Mouse (Mus musculus): ENCODE measurements around the gene Flt1. TPM values are rescaled to one million over a fixed set of nuclear protein-coding genes. Genes with fewer than 3 reads are reported as not detected.

Gene Flt1
- polyA plus RNA-seq (2016; fragmentation: Nextera tagmentation; extraction: Ambion mirVana), result 8.8 and 9.9 TPM in 2 replicates

GRCm38 (mm10) chr5:147725831-147726700, at the start of gene Flt1:
Flt1 (minus strand) TSS chr5:147726011.
- H3K4me1 ChIP-seq, result peaks cover 16% of the 10 kb centered on the region
- WGBS, result under 1% methylated on average over 52 of the region's 82 CpGs
- H3K27ac ChIP-seq, result no peak within 1 kb of the TSS
- peaks cover 90% of the 10 kb centered on the region for H3K27me3 ChIP-seq
- no peaks in the 10 kb centered on the region for H3K9me3 ChIP-seq
- H3K4me2 ChIP-seq, result peak within 1 kb of the TSS; percentile 65
- ATAC-seq (ENCODE audit: low FRiP score), result no peak; the same call in 1 of the 2 replicates
- peak within 1 kb of the TSS; percentile 41 for H3K4me3 ChIP-seq (replicated peaks)
- H3K36me3 ChIP-seq (replicated peaks), result no peaks in the 10 kb centered on the region
- peak within 1 kb of the TSS; percentile 18; the same call in 1 of the 2 replicates for H3K9ac ChIP-seq

- Histone ChIP-seq H3K4me3 (replicated peaks) (no peak overlapping the region), H3K4me2 (no peak overlapping the region), H3K9ac (no peak overlapping the region), H3K27ac (no peak overlapping the region), H3K36me3 (replicated peaks) (no peaks in the 10 kb centered on the region), H3K9me3 (no peaks in the 10 kb centered on the region), H3K4me1 (no peaks in the 10 kb centered on the region), H3K27me3 (no peaks in the 10 kb centered on the region)
- 91% methylated on average over 7 of the region's 7 CpGs for WGBS
- ATAC-seq (ENCODE audit: low FRiP score), result no peak
Observed at GRCm38 (mm10) chr5:147775222-147775621, 49.4 kb upstream of the Flt1 start.

- Histone ChIP-seq H3K4me3 (replicated peaks) (no peak overlapping the region), H3K4me1 (no peaks in the 10 kb centered on the region), H3K4me2 (no peak overlapping the region), H3K27ac (no peak overlapping the region), H3K9ac (no peak overlapping the region), H3K27me3 (no peaks in the 10 kb centered on the region), H3K36me3 (replicated peaks) (no peaks in the 10 kb centered on the region), H3K9me3 (no peaks in the 10 kb centered on the region)
- 85% methylated on average over 6 of the region's 6 CpGs for WGBS
- no peak for ATAC-seq (ENCODE audit: low FRiP score)
Observed at GRCm38 (mm10) chr5:147769918-147770317, 44.1 kb upstream of the Flt1 start.

- Histone ChIP-seq H3K36me3 (replicated peaks) (no peaks in the 10 kb centered on the region), H3K9ac (no peak overlapping the region), H3K4me1 (peaks cover 7% of the 10 kb centered on the region; the same call in 1 of the 2 replicates), H3K4me3 (replicated peaks) (no peak overlapping the region), H3K27ac (no peak overlapping the region), H3K9me3 (no peaks in the 10 kb centered on the region), H3K27me3 (no peaks in the 10 kb centered on the region), H3K4me2 (no peak overlapping the region)
- ATAC-seq (ENCODE audit: low FRiP score), result no peak
- 87% methylated on average over 4 of the region's 4 CpGs for WGBS
Observed at GRCm38 (mm10) chr5:147764061-147764460, 38.2 kb upstream of the Flt1 start.

- WGBS, result 39% methylated on average over 8 of the region's 8 CpGs
- Histone ChIP-seq H3K4me2 (no peak overlapping the region), H3K36me3 (replicated peaks) (no peaks in the 10 kb centered on the region), H3K9me3 (no peaks in the 10 kb centered on the region), H3K27ac (no peak overlapping the region), H3K4me1 (peaks cover 7% of the 10 kb centered on the region; the same call in 1 of the 2 replicates), H3K9ac (no peak overlapping the region), H3K4me3 (replicated peaks) (no peak overlapping the region), H3K27me3 (no peaks in the 10 kb centered on the region)
- no peak for ATAC-seq (ENCODE audit: low FRiP score)
Observed at GRCm38 (mm10) chr5:147761984-147762383, 36.2 kb upstream of the Flt1 start.

- Histone ChIP-seq H3K27ac (no peak overlapping the region), H3K4me1 (peaks cover 7% of the 10 kb centered on the region; the same call in 1 of the 2 replicates), H3K4me2 (no peak overlapping the region), H3K9ac (no peak overlapping the region), H3K27me3 (no peaks in the 10 kb centered on the region), H3K9me3 (no peaks in the 10 kb centered on the region), H3K4me3 (replicated peaks) (no peak overlapping the region), H3K36me3 (replicated peaks) (no peaks in the 10 kb centered on the region)
- no peak for ATAC-seq (ENCODE audit: low FRiP score)
- 8% methylated on average over 9 of the region's 9 CpGs for WGBS
Observed at GRCm38 (mm10) chr5:147761275-147761674, 35.5 kb upstream of the Flt1 start.

- Histone ChIP-seq H3K9me3 (no peaks in the 10 kb centered on the region), H3K4me1 (peaks cover 7% of the 10 kb centered on the region; the same call in 1 of the 2 replicates), H3K27me3 (peaks cover 8% of the 10 kb centered on the region), H3K27ac (no peak overlapping the region), H3K36me3 (replicated peaks) (no peaks in the 10 kb centered on the region), H3K4me2 (no peak overlapping the region), H3K9ac (no peak overlapping the region), H3K4me3 (replicated peaks) (no peak overlapping the region)
- 84% methylated on average over 9 of the region's 9 CpGs for WGBS
- no peak for ATAC-seq (ENCODE audit: low FRiP score)
Observed at GRCm38 (mm10) chr5:147758640-147759319, 33.0 kb upstream of the Flt1 start.

GRCm38 (mm10) chr5:147757832-147758587, 32.2 kb upstream of the Flt1 start:
- Histone ChIP-seq H3K4me2 (no peak overlapping the region), H3K27me3 (peaks cover 15% of the 10 kb centered on the region), H3K4me1 (peaks cover 9% of the 10 kb centered on the region; the same call in 1 of the 2 replicates), H3K36me3 (replicated peaks) (no peaks in the 10 kb centered on the region), H3K9me3 (no peaks in the 10 kb centered on the region), H3K4me3 (replicated peaks) (no peak overlapping the region), H3K27ac (no peak overlapping the region), H3K9ac (no peak overlapping the region)
- ATAC-seq (ENCODE audit: low FRiP score), result no peak
- WGBS, result 64% methylated on average over 12 of the region's 12 CpGs

GRCm38 (mm10) chr5:147752914-147753341, 27.1 kb upstream of the Flt1 start:
- H3K9ac ChIP-seq, result no peak overlapping the region
- 2% methylated on average over 25 of the region's 25 CpGs for WGBS
- H3K27me3 ChIP-seq, result peaks cover 62% of the 10 kb centered on the region
- H3K36me3 ChIP-seq (replicated peaks), result no peaks in the 10 kb centered on the region
- H3K27ac ChIP-seq, result no peak overlapping the region
- peaks cover 26% of the 10 kb centered on the region for H3K4me1 ChIP-seq
- 0 out of 2 replicates have a peak, but pooled peaks have one; percentile 39 for ATAC-seq (ENCODE audit: low FRiP score)
- H3K9me3 ChIP-seq, result no peaks in the 10 kb centered on the region
- H3K4me2 ChIP-seq, result peak overlapping the region; percentile 36
- peak overlapping the region; percentile 19 for H3K4me3 ChIP-seq (replicated peaks)

GRCm38 (mm10) chr5:147751673-147752130, 25.9 kb upstream of the Flt1 start:
- peaks cover 28% of the 10 kb centered on the region for H3K4me1 ChIP-seq
- H3K9ac ChIP-seq, result peak overlapping the region; percentile 36; the same call in 1 of the 2 replicates
- H3K36me3 ChIP-seq (replicated peaks), result no peaks in the 10 kb centered on the region
- H3K9me3 ChIP-seq, result no peaks in the 10 kb centered on the region
- peaks cover 62% of the 10 kb centered on the region for H3K27me3 ChIP-seq
- no peak overlapping the region for H3K27ac ChIP-seq
- peak overlapping the region; percentile 31 for H3K4me3 ChIP-seq (replicated peaks)
- peak overlapping the region; percentile 61 for H3K4me2 ChIP-seq
- no peak for ATAC-seq (ENCODE audit: low FRiP score)
- WGBS, result under 1% methylated on average over 28 of the region's 28 CpGs

GRCm38 (mm10) chr5:147749972-147750371, 24.2 kb upstream of the Flt1 start:
- 4% methylated on average over 5 of the region's 5 CpGs for WGBS
- peaks cover 62% of the 10 kb centered on the region for H3K27me3 ChIP-seq
- no peak for ATAC-seq (ENCODE audit: low FRiP score)

More at GRCm38 (mm10) chr5:147749972-147750371, 24.2 kb upstream of the Flt1 start:
- no peak overlapping the region for H3K4me3 ChIP-seq (replicated peaks)
- H3K27ac ChIP-seq, result no peak overlapping the region
- no peaks in the 10 kb centered on the region for H3K36me3 ChIP-seq (replicated peaks)
- H3K4me2 ChIP-seq, result no peak overlapping the region
- no peaks in the 10 kb centered on the region for H3K9me3 ChIP-seq
- no peak overlapping the region for H3K9ac ChIP-seq
- H3K4me1 ChIP-seq, result peaks cover 28% of the 10 kb centered on the region

Data from forebrain, embryonic 12.5 days (tissue).